Mouse (Mus musculus) kidney, postnatal 14 days (tissue): ENCODE data around the gene Smtnl2.
A peak's percentile ranks its signal among the peaks of the same experiment; 100 is the strongest.
"Not testable (repeated sequence)": the region's sequence is repeated elsewhere in the genome, so short reads cannot be mapped to it uniquely, and the experiment has no call there.

ENCODE experiments used
- DNase-seq: peaks from one replicate; pipeline ENCODE4 v3.0.0; 2022; ENCODE audit warnings: mixed read lengths

The Smtnl2 gene

GRCm38 (mm10) chr11:72411093-72411921 lies at the start of gene Smtnl2:
Gene Smtnl2, minus strand, starts transcription at chr11:72411713.
- peak; percentile 97 for DNase-seq

- DNase-seq: no peak
Observed at GRCm38 (mm10) chr11:72458502-72458901, 47.0 kb upstream of the Smtnl2 start.

DNA sequence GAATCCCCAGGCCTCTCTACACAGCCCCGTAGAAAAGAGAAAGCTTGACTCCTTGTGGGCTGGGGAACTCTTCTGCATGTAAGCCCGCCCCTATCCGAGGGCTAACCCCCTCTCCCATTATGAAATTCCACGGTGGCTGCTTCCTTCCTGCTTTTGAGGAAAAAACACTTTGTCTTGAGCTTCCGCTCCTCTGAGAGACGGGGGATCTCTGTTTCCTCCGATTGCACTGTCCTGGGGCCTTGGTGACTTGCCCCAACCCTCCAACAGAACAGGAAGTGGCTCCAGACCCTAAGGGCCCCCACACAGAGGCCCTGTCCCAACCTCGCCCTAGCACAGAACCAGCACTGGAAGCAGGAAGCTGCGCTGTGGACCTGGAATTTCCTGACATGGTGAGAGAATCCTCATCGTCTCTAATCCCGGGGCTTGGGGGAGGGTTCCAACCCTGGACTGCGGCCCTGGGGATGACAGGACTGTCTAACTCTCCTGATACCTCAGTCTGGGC lies 46.5 kb upstream of the Smtnl2 start:
- peak; percentile 79 for DNase-seq

DNA sequence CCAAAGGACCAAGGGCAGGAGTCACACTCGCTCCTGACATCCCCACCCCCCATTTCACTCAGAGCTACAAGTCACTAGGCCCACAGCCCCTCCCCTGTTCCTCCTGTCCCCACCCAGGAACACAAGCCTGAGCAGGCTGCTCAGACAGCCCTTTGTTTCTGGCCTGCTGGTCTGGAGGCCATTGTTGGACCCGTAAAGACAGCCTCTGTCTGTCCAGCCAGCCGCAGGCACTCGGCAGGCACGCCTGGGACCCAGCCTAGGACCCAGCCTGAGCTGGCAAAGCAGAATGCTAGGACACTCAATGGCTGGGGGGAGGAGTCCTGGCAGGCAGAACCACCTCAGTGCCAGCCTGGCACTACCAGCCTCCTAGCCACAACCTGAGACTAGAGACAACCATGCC lies 44.2 kb upstream of the Smtnl2 start:
- no peak for DNase-seq

- DNase-seq: no peak
Observed at GRCm38 (mm10) chr11:72453105-72453953, 41.8 kb upstream of the Smtnl2 start.

DNA sequence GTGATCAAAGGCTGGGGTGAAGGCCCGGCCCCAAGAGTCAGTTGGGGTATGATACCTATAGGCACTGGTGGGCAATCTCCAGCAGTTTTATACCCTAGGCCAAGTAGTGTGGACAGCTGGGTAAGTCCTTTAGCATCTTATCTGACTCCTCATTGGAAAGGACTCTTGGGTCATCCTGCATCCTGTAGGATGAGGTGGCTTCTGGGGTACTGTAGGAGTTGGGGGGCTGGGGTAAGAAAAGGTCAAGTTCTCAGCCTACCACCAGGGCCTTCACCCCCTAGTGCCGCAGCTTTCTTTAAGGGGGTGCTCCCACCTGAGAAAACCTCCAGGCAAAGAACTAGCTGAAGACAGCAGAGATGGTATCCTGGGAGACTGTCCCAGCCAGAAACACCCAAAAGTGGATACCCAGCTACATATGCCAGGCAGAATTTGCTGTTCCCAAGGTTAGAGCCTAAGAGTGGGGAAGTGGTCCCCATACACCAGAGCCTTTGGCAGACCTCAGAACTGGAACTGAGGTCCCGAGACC lies 40.7 kb upstream of the Smtnl2 start:
- DNase-seq: no peak

DNA sequence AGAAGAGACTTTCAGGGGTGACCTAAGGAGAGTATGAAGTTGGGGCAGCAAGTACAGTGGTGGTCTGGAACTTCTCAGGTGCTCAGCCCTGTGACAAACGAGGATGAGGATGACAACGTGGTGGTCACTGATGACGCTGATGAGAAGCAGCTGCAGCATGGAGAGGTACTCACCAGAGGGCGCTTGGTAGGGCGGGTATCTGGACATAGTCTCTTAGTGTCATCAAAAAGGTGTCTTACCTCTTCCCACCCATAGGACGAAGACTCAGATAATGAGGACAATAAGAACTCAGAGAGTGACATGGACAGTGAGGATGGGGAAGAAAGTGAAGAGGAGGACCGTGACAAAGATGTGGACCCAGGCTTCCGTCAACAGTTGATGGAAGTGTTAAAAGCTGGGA lies 36.0 kb upstream of the Smtnl2 start:
- no peak for DNase-seq

DNA sequence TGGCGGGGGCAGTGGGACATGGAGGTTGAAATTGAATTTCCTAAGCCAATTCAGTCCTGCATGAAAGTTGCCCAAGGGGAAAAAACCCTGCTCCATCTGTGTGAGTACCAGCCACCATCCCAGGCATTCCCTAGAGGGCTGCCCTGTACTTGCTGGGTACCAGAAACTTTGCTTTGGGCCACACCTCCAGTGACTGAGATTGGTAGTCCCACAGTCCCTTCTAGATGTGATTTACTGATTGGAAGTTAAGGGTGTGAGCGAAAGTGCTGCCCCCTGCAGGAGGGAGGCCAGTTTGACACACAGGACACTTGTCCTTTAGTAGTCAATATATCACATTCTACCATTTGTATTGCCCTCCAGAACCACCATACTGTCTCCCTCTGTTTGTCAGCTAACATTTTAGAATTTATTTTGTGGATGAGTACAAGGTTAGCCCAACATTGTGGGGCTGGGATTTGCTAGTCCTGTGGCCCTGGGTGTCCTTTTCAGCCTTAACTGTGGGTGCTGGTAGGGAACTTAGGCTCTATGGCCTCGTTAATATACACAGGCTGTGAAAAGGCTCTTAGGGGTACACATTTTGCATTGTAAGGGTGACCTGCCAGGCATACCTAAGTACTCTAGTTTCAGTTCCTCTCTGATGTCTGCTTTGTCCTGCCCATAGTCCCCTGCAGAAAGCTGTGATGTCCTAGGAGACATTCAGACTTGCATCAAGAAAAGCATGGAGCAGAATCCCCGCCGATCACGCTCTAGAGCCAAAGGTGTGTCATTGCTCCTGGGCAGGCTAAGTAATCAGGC lies 35.0 kb upstream of the Smtnl2 start:
- DNase-seq: peak; percentile 45

DNA sequence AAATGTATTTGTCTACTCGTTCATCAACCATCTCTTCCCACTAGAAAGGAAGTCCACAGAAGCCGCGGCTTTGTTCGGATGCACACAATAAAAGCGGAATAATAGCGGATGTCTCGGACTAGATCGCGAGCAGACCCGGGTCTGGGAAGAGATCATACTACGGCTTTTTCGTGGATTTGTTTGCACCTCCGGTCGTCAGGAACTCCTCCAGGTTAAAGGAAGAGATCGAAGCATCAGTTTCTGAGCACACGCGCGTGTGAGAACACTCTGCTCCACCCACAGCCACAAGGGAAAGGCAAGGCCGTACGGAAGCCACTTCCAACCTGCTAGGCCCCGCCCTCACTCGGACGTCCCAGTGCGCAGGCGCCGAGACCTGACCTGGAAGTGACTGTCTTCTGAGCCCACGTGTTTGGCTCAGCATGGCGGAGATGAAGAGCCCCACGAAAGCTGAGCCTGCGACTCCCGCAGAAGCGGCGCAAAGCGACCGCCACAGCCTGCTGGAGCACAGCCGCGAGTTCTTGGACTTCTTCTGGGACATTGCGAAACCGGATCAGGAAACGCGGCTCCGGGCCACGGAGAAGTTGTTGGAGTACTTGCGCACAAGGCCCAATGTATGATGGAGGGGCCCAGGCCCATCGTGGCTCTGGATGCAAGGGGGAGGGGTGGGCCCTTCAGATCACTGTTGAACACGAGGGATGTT lies 29.6 kb upstream of the Smtnl2 start, which contains the start of gene Mybbp1a:
Mybbp1a (plus strand) TSS at position 391 of the 700 bp plus-strand sequence.
- DNase-seq: peak; percentile 98

DNA sequence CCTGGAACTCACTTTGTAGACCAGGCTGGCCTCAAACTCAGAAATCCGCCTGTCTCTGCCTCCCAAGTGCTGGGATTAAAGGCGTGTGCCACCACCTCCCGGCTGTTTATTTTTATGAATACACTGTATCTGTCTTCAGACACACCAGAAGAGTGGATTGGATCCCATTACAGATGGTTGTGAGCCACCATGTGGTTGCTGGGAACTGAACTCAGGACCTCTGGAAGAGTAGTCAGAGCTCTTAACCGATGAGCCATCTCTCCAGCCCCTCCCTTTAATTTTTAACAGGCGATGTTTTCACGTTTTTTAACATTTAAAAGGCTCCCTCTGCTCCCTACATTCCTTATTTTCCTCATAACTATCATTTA lies 29.1 kb upstream of the Smtnl2 start:
- not testable (repeated sequence) for DNase-seq

DNA sequence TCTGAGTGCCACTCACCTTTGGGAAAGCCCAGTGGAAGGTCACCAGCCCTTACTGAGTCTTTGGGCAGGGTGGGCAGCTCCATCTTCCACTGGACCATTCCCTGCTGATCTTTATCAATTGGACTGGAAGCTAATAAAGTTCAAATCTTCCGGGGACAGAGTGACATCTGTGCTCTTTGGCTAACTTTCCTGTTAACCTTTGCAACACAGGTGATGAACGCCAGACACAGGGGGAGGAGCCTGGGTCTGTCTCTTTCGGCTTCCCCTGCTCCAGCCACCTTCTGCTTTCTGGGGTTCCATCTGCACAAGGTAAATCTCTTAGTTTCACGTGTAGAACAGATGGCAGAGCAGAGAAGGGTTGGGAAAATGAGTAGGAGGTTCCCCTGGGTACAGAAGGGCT lies 26.9 kb upstream of the Smtnl2 start:
- no peak for DNase-seq

GRCm38 (mm10) chr11:72436756-72437650 lies 25.5 kb upstream of the Smtnl2 start:
- DNase-seq: no peak

- no peak for DNase-seq
Observed at GRCm38 (mm10) chr11:72436271-72436670, 24.8 kb upstream of the Smtnl2 start.

DNA sequence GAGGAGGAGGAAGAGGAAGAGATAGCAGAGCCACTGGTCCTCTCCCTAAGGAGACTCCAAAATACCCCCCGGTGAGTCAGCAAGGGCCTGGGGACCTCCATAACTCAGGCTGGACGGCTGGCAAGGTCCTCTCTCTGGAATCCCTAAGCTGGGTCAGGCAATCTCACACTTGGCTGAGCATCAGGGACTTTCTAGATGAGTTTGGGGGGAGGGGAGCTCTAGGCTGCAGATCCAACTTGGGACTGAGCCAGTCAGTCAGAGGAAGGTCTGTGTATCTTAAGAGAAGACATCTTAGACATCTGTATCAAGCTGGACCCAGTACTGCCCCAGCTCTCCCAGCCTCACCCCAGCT lies 24.2 kb upstream of the Smtnl2 start:
- peak; percentile 83 for DNase-seq

DNA sequence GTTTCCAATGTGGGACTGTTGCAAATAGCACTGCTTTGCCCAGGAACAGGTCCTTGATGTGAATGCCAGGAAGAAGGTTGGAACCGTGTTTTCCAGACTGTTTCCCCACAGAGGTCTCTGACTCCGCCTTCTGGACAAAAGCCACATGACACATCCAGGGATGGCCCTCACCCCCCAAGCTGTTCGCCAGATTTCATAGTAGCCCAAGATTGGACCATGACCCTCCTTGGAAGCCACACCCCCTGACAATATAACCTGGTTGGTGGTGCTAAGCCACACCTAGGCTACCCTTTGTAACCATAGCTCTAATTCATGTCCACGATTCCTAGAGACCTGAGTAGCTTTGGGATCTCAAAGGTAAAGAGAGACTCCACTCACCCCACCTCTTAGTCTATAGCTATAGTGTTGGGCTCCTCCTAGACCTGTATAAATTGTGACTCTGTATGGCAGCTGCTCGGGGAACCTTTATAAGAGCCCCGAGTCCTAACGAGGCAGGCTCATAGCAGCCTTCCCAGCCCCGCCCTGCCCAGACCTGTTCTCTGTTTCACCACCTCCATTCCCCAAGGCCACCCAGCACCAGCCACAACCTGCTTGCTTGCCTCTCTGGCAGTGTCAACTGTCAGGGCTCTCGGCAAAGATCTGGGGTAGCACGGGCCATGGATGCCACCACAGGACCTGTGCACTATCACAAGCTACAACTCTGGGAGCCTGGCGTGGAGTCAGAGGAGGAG lies 23.6 kb upstream of the Smtnl2 start, which contains the start of gene Ggt6:
Ggt6 (plus strand) TSS at position 564 of the 731 bp plus-strand sequence.
- peak; percentile 83 for DNase-seq

DNA sequence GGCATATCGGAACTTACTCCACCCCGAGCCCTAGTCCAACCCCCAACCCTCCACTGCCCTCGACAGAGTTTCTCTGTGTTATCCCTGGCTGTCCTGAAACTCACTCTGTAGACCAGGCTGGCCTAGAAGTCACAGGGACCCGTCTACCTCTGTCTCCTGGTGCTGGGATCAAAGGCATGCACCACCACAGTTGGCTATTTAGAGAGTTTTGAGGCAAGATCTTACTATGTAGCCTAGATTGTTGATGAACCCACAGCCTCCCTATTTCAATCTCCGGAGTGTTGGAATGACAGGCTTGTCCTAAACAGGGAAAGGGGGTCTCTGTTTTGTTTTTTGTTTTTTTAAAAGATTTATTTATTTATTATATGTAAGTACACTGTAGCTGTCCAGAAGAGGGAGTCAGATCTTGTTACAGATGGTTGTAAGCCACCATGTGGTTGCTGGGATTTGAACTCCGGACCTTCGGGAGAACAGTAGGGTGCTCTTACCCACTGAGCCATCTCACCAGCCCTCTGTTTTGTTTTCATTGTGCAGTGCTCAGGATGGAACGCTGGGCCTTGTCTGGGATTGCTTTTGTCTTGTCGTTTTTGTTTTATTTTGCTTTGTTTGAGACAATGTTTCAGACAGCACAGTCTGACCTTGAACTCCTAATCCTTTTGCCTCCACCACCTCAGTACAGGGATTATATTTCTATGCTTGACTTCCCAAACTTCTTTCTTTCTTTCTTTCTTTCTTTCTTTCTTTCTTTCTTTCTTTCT lies 19.0 kb upstream of the Smtnl2 start:
- DNase-seq: not testable (repeated sequence)

- peak; percentile 85 for DNase-seq
Observed at GRCm38 (mm10) chr11:72429288-72429690, 17.8 kb upstream of the Smtnl2 start.

DNA sequence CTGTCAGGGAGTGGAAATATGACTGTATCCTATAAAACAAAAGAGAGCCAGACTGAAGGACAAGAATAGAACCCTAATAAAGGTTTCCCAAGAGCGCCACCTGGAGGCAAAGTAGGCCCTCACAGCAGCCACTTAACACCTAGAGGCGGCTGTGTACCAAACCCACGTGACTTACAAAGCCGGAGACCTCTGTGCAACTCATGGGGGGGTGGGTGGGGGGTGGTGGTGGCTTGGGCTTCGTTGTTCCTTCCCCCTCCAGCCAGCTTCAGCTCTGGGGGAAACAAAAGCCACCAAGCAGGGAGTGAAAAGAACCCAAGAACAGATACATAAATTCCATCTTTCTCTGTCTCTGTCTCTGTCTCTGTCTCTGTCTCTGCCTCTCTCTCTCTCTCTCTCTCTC lies 17.2 kb upstream of the Smtnl2 start:
- DNase-seq: peak; percentile 91

- no peak for DNase-seq
Observed at GRCm38 (mm10) chr11:72426884-72427283, 15.4 kb upstream of the Smtnl2 start.
